Mouse (Mus musculus) c-Kit-positive CD71-positive TER-119-positive erythroid progenitor cells, embryonic 14.5 days (primary cell): ENCODE data around the gene Mcm7.
A peak's percentile ranks its signal among the peaks of the same experiment; 100 is the strongest.
"Not testable (repeated sequence)": the region's sequence is repeated elsewhere in the genome, so short reads cannot be mapped to it uniquely, and the experiment has no call there.

ENCODE experiments used
- DNase-seq: peaks from one replicate; pipeline ENCODE4 v3.0.0-alpha.2; 2013; ENCODE audit warnings: low spot score

Gene Mcm7

GRCm38 (mm10) chr5:138171695-138172491 is at the start of gene Mcm7, which contains the start of gene Ap4m1:
Gene Mcm7, minus strand, starts transcription at chr5:138172422.
Gene Ap4m1, plus strand, starts transcription at chr5:138172002.
- peak; percentile 98 for DNase-seq

GRCm38 (mm10) chr5:138219864-138220263 is 47.6 kb upstream of the Mcm7 start:
- DNase-seq: no peak

GRCm38 (mm10) chr5:138216632-138217031 is 44.4 kb upstream of the Mcm7 start:
- not testable (repeated sequence) for DNase-seq

- no peak for DNase-seq
These were observed 35.7 kb upstream of the Mcm7 start for GRCm38 (mm10) chr5:138207873-138208272.

GRCm38 (mm10) chr5:138207253-138207652 is 35.0 kb upstream of the Mcm7 start:
- DNase-seq: no peak

- DNase-seq: no peak
These were observed 29.9 kb upstream of the Mcm7 start for GRCm38 (mm10) chr5:138202086-138202485.

- DNase-seq: no peak
These were observed 27.4 kb upstream of the Mcm7 start for GRCm38 (mm10) chr5:138199576-138199975.

GRCm38 (mm10) chr5:138195463-138195862 is 23.2 kb upstream of the Mcm7 start:
- no peak for DNase-seq

GRCm38 (mm10) chr5:138194755-138195345 is 22.6 kb upstream of the Mcm7 start:
- no peak for DNase-seq

GRCm38 (mm10) chr5:138193771-138194727 is 21.8 kb upstream of the Mcm7 start, which contains the start of gene Mblac1:
Gene Mblac1, plus strand, starts transcription at chr5:138194314.
- DNase-seq: peak; percentile 90

GRCm38 (mm10) chr5:138187661-138188306 is 15.6 kb upstream of the Mcm7 start:
- DNase-seq: peak; percentile 81

- peak; percentile 89 for DNase-seq
These were observed 14.9 kb upstream of the Mcm7 start, which contains the start of the genes Taf6 and Cnpy4 for GRCm38 (mm10) chr5:138186950-138187638. Gene Taf6, minus strand, starts transcription at chr5:138187451. Gene Cnpy4, plus strand, starts transcription at chr5:138187485.

GRCm38 (mm10) chr5:138173217-138173616 is 995 bp upstream of the Mcm7 start:
- no peak for DNase-seq

- DNase-seq: peak; percentile 93
These were observed 1.2 kb downstream of the Mcm7 start for GRCm38 (mm10) chr5:138170936-138171561.

- DNase-seq: no peak
These were observed 6.6 kb downstream of the Mcm7 start for GRCm38 (mm10) chr5:138165594-138165993.

- DNase-seq: no peak
These were observed 8.6 kb downstream of the Mcm7 start for GRCm38 (mm10) chr5:138163610-138164009.

- no peak for DNase-seq
These were observed 9.2 kb downstream of the Mcm7 start for GRCm38 (mm10) chr5:138163046-138163445.

GRCm38 (mm10) chr5:138160842-138161665 is 11.2 kb downstream of the Mcm7 start, which contains the start of gene Cops6:
Gene Cops6, plus strand, starts transcription at chr5:138161071.
- peak; percentile 88 for DNase-seq

GRCm38 (mm10) chr5:138160224-138160762 is 11.9 kb downstream of the Mcm7 start:
- no peak for DNase-seq
